Mouse (Mus musculus) granulocyte monocyte progenitor cell, adult 5-6 weeks (primary cell): Measurements from ENCODE around the gene Zfp830. TPM values are rescaled to one million over a fixed set of nuclear protein-coding genes. Genes with fewer than 3 reads are reported as not detected.

Source experiments
- ATAC-seq: replicated peaks from 2 replicates; pipeline ENCODE4 v1.8.0; 2016; ENCODE audit warnings: mild to moderate bottlenecking, moderate TSS enrichment, inconsistent platforms; ENCODE audit not compliant: poor library complexity, severe bottlenecking
- total RNA-seq, 2 experiments: library from RNA; stranded (forward) in 1 of 2; stranded (reverse) in 1 of 2; fragments of 200-712, 200-1000 nt in 1 of 2; fragments of >200 nt in 1 of 2; fragmentation: Nextera tagmentation in 1 of 2; gene quantifications; 2 replicates each; pipeline ENCODE4 v1.2.3; 2014 to 2017

Gene Zfp830
- total RNA-seq (2014; fragmentation: Nextera tagmentation) = 13.9 and 15.2 TPM in 2 replicates
- 44.3 and 46.4 TPM in 2 replicates for total RNA-seq (2017)

GRCm38 (mm10) chr11:82763742-82764437 is at the start of gene Zfp830, which contains the start of gene Cct6b:
Gene Zfp830 (plus strand): TSS chr11:82764345.
Gene Cct6b (minus strand): TSS chr11:82764321.
- peak; percentile 96 for ATAC-seq

- ATAC-seq = peak; percentile 53
Measured at GRCm38 (mm10) chr11:82719294-82719693, 44.9 kb upstream of the Zfp830 start.

GRCm38 (mm10) chr11:82726862-82727261 is 37.3 kb upstream of the Zfp830 start:
- no peak for ATAC-seq

- ATAC-seq = no peak
Measured at GRCm38 (mm10) chr11:82734227-82734626, 29.9 kb upstream of the Zfp830 start.

GRCm38 (mm10) chr11:82739006-82739405 is 25.1 kb upstream of the Zfp830 start:
- no peak for ATAC-seq

- peak; percentile 81 for ATAC-seq
Measured at GRCm38 (mm10) chr11:82746138-82746537, 18.0 kb upstream of the Zfp830 start.

- ATAC-seq = peak; percentile 98
Measured at GRCm38 (mm10) chr11:82746857-82747366, 17.2 kb upstream of the Zfp830 start.

- ATAC-seq = peak; percentile 58
Measured at GRCm38 (mm10) chr11:82752349-82753115, 11.6 kb upstream of the Zfp830 start.

- ATAC-seq = no peak
Measured at GRCm38 (mm10) chr11:82755919-82756318, 8.2 kb upstream of the Zfp830 start.

GRCm38 (mm10) chr11:82762286-82762829 is 1.8 kb upstream of the Zfp830 start:
- no peak for ATAC-seq

- ATAC-seq = no peak
Measured at GRCm38 (mm10) chr11:82763261-82763660, 884 bp upstream of the Zfp830 start.

- ATAC-seq = peak; percentile 32; the same call in 1 of the 2 replicates
Measured at GRCm38 (mm10) chr11:82764438-82764924, 336 bp downstream of the Zfp830 start.

GRCm38 (mm10) chr11:82780134-82780533 is 16.0 kb downstream of the Zfp830 start:
- no peak for ATAC-seq

- ATAC-seq = peak; percentile 84
Measured at GRCm38 (mm10) chr11:82780983-82781903, 17.1 kb downstream of the Zfp830 start, which contains the start of gene Lig3. Gene Lig3 (plus strand): TSS chr11:82781108.

- no peak for ATAC-seq
Measured at GRCm38 (mm10) chr11:82782197-82782596, 18.1 kb downstream of the Zfp830 start.

- ATAC-seq = no peak
Measured at GRCm38 (mm10) chr11:82783453-82783852, 19.3 kb downstream of the Zfp830 start.

- no peak for ATAC-seq
Measured at GRCm38 (mm10) chr11:82806656-82807055, 42.5 kb downstream of the Zfp830 start.

- no peak for ATAC-seq
Measured at GRCm38 (mm10) chr11:82807370-82807769, 43.2 kb downstream of the Zfp830 start.

- ATAC-seq = no peak
Measured at GRCm38 (mm10) chr11:82808485-82808884, 44.3 kb downstream of the Zfp830 start.
